Mouse (Mus musculus): Measurements from ENCODE around the gene Gjb1.

DNA sequence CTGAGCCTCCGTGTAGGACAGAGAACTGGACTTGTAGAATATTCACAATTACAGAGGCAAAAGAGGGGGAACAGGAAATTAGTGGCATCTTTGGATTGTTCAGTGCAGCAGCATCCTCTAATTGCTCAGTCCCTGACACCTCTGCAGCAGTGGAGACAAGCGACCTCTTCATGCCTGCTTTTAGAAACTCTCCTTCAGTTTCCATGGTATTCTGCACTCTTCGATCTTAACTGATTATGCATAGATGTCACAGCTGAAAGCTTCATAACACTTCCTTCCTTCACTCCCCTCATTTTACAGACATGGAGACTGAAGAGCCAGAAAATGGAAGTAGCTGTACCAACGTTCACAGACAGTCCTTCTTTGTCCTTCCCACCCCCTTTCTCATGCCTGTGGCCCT, 29.7 kb upstream of the Gjb1 start:
- TF ChIP-seq CEBPB (IDR thresholded peaks at IDR 0.05; ENCODE audit: low read depth) = no peak
- no peak for TF ChIP-seq CTCF (IDR thresholded peaks at IDR 0.05; ENCODE audit: control insufficient read depth, insufficient read depth, insufficient read length)
- TF ChIP-seq USF1 (IDR thresholded peaks at IDR 0.05; ENCODE audit: low read depth) = no peak
- no peak for TF ChIP-seq MYOD1 (IDR thresholded peaks at IDR 0.05; ENCODE audit: control insufficient read depth, insufficient read length, low read depth)
- no peak for TF ChIP-seq MAX (IDR thresholded peaks at IDR 0.05)
- TF ChIP-seq FOSL1 (IDR thresholded peaks at IDR 0.05; ENCODE audit: insufficient read depth, low read length, poor library complexity, severe bottlenecking) = no peak
- TF ChIP-seq MYOG (IDR thresholded peaks at IDR 0.05; ENCODE audit: control insufficient read depth, extremely low read depth, insufficient read length) = no peak

All from C2C12 (cell line).